Mouse (Mus musculus): ENCODE data around the gene Syt12.

- TF ChIP-seq GATA1 (IDR thresholded peaks at IDR 0.05; ENCODE audit: borderline replicate concordance, low read length) = no peak
- TF ChIP-seq FLI1 (IDR thresholded peaks at IDR 0.05; ENCODE audit: low read length) = no peak
Observed at GRCm38 (mm10) chr19:4425610-4426366, 51.5 kb downstream of the Syt12 start.
